7 mouse cellular contexts compared by ENCODE assay signal in the genomic region with DNA sequence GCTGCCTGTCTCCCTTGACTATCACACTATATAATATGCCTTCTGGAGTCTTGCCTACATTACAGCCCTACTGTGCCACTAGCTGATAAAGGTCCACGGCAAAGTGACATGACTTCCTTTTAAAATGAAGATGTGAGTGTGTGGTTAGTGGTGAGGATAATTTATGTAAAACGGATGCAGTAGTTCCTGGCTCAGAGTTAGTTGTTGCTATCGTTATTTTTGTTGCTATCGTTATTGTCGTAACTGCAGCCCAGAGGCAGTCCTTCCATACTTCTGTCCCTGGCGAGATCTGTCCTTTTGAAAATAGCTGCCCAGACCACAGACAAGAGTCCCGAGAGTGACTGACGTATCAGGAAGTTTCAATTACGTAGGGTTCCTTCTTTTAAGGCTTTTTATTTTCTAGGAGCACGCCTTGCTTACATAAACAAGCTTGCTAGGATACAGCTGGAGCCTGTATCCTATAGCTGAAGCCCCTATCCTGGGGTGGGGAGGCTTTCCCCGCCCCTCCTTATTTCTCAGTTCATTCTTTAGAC. TPM values are rescaled to one million over a fixed set of nuclear protein-coding genes. Genes with fewer than 3 reads are reported as not detected.
DNase-seq lines count a peak whose midpoint lies in the region; ATAC-seq and TF ChIP-seq lines count a peak whose summit lies in the region.

No protein-coding gene starts in this region.

- TF ChIP-seq CTCF in lung, embryonic 14.5 days (IDR thresholded peaks at IDR 0.05; ENCODE audit: low read depth) = no peak

- no peak overlapping the region for H3K9ac ChIP-seq in lung, embryonic 14.5 days

- no peak overlapping the region for H3K4me3 ChIP-seq in lung, embryonic 14.5 days (ENCODE audit: low read depth, low read length)
- H3K4me3 ChIP-seq in brown adipose tissue, adult 24 weeks (ENCODE audit: insufficient read depth, low read depth, low read length) = no peak overlapping the region

- H3K27ac ChIP-seq in lung, embryonic 14.5 days (ENCODE audit: low read depth) = peak overlapping the region; percentile 58
- H3K27ac ChIP-seq in brown adipose tissue, adult 24 weeks (replicated peaks; ENCODE audit: low read depth, low read length) = peak overlapping the region; percentile 75

- H3K9me3 ChIP-seq in lung, embryonic 14.5 days (ENCODE audit: low read depth, low read length) = no peaks in the 10 kb centered on the region

- H3K4me2 ChIP-seq in lung, embryonic 14.5 days = peak overlapping the region; percentile 44

- H3K4me1 ChIP-seq in lung, embryonic 14.5 days (ENCODE audit: insufficient read depth) = peaks cover 35% of the 10 kb centered on the region
- H3K4me1 ChIP-seq in brown adipose tissue, adult 24 weeks (ENCODE audit: control insufficient read depth, insufficient read depth, insufficient read length, low read length) = peaks cover 34% of the 10 kb centered on the region

- H3K27me3 ChIP-seq in lung, embryonic 14.5 days (ENCODE audit: insufficient read depth, low read length) = no peaks in the 10 kb centered on the region

- peak; percentile 69 for ATAC-seq in lung, embryonic 14.5 days (ENCODE audit: insufficient read depth)
- peak; percentile 90 for ATAC-seq in inflammation-experienced regulatory T-cells, adult 6 months

- 0 out of 2 replicates have a peak, but pooled peaks cover 5% of the 10 kb centered on the region for H3K36me3 ChIP-seq in lung, embryonic 14.5 days (ENCODE audit: insufficient read depth)

- WGBS in lung, embryonic 14.5 days = 36% methylated on average over 11 of the region's 11 CpGs

- peak; percentile 70 for DNase-seq in lung, embryonic 14.5 days
- no peak for DNase-seq in lung, postnatal 10 days
- peak; percentile 84 to 86 for DNase-seq in natural killer cell, adult 2 months (ENCODE audit: low spot score in 2 of 2)
- DNase-seq in left cerebral cortex, adult 8-10 months (ENCODE audit: low spot score in 2 of 2) = no peak
- no peak for DNase-seq in layer of hippocampus, adult 8-10 months (ENCODE audit: low spot score in 2 of 2)

RNA-seq across cellular contexts. Expression of a gene that starts 18.4 kb away (rescaled TPM):
- polyA plus RNA-seq in lung, embryonic 14.5 days (2014; fragmentation: Nextera tagmentation; extraction: Ambion mirVana) = 25.0 and 27.1 TPM in 2 replicates
- polyA plus RNA-seq in brown adipose tissue, adult 24 weeks (2012; ENCODE audit: insufficient read depth, insufficient read length, missing spikeins) = 14.8 and 25.2 TPM in 2 replicates
- 10 to 100 TPM; 11.8 to 28.4 (median 26.5) TPM for polyA plus RNA-seq in inflammation-experienced regulatory T-cells, adult 6 months (2017; shearing (Covaris generic))
- 10 to 100 TPM; 39.2 to 45.4 (median 42.1) TPM for total RNA-seq in left cerebral cortex, adult 8-10 months (2022)
- total RNA-seq in layer of hippocampus, adult 8-10 months (2022) = 10 to 100 TPM; 45.1 to 57.8 (median 50.1) TPM

Comparison
In these comparisons a context has a peak if more than half of its experiments do, and no peak if none do; other contexts are left out.
1. DNase-seq: peak in lung, embryonic 14.5 days (single experiment) and natural killer cell, adult 2 months (2 of 2); none in lung, postnatal 10 days (single experiment), left cerebral cortex, adult 8-10 months (0 of 2) and layer of hippocampus, adult 8-10 months (0 of 2).